Mouse (Mus musculus): ENCODE data around the gene Cotl1. TPM values are rescaled to one million over a fixed set of nuclear protein-coding genes. Genes with fewer than 3 reads are reported as not detected.
A peak's percentile ranks its signal among the peaks of the same experiment; 100 is the strongest.
"Not testable (repeated sequence)": the region's sequence is repeated elsewhere in the genome, so short reads cannot be mapped to it uniquely, and the experiment has no call there.

The Cotl1 gene
- polyA plus RNA-seq, 1 experiment, result 144 TPM

DNA sequence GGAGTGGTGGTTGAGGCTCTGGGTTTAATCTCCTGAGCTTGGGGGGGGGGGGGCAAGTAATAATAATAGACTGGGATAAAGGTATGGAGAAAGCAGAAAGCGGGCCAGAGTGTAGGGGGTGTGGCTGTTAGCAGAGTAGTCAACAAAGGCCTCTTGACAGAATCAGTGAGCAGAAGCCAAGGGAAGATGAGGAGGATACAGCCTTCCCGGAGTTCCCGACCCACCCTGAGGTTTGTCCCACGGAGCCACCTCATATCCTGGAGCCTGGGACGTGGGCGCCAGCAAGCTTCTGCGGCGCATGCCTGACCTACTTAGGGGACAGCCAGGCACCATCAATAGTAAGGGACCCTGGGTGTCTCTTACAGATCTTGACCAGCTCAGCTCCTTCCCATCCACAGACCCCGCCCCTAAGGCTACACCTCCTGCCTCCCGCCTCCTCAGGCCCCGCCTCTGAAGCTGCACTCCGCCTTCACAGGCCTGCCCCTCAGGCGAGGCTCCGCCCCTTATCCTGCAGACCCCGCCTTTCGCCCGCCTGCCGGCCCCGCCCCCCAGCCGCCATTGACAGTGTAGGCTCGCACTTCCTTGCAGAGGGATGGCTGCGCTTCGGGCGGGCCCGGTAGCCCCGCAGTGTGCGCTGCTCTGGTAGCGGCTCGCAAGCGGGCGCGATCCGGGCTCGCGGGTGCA, 21.5 kb upstream of the Cotl1 start, which contains the start of gene Klhl36:
Gene Klhl36, plus strand, starts transcription at position 561 of the 684 bp plus-strand sequence.
- no peak within 1 kb of the TSS for H3ac ChIP-seq (ENCODE audit: control insufficient read depth, insufficient read length)
- H3K4me3 ChIP-seq, result peak within 1 kb of the TSS; percentile 21
- TF ChIP-seq POLR2A (IDR thresholded peaks at IDR 0.05; ENCODE audit: insufficient read length, low read depth) (peak; percentile 75), CEBPB (IDR thresholded peaks at IDR 0.05; ENCODE audit: insufficient read depth, poor library complexity, severe bottlenecking) (no peak)
- H3K4me2 ChIP-seq (ENCODE audit: low read depth), result peak within 1 kb of the TSS; percentile 88
- no peaks in the 10 kb centered on the region for H3K79me2 ChIP-seq (ENCODE audit: control insufficient read depth, insufficient read depth)
- H3K27me3 ChIP-seq (ENCODE audit: control insufficient read depth, insufficient read depth, insufficient read length), result peaks cover 15% of the 10 kb centered on the region
- no peaks in the 10 kb centered on the region for H3K36me3 ChIP-seq (ENCODE audit: control insufficient read depth, insufficient read depth)

DNA sequence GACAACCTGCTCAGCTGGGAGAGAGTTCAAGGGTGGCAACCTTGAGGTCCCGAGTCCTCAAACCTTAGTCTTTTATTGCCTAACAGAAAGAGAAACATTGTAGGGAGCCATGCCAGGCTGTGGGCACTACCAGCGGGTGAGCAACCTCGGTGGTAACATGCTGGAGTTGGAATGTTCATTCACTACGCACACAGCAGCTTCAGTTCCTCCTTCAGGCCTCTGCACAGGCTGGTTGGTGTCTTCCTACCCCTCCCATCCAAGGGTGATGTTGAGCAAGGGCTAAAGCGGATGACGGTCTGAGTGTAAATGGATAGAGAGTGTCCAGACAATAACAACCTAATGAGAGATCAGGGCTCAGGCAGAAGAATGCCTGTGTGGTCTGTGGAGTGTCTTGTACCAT, 17.4 kb upstream of the Cotl1 start:
- no peak overlapping the region for H3ac ChIP-seq (ENCODE audit: control insufficient read depth, insufficient read length)
- H3K4me3 ChIP-seq, result no peak overlapping the region
- peaks cover 15% of the 10 kb centered on the region for H3K27me3 ChIP-seq (ENCODE audit: control insufficient read depth, insufficient read depth, insufficient read length)
- no peaks in the 10 kb centered on the region for H3K79me2 ChIP-seq (ENCODE audit: control insufficient read depth, insufficient read depth)
- H3K36me3 ChIP-seq (ENCODE audit: control insufficient read depth, insufficient read depth), result no peaks in the 10 kb centered on the region
- no peak for TF ChIP-seq REST (IDR thresholded peaks at IDR 0.05; ENCODE audit: insufficient read depth, insufficient read length)
- no peak for TF ChIP-seq MYOD1 (IDR thresholded peaks at IDR 0.05; ENCODE audit: control insufficient read depth in 1 of 3, insufficient read length in 2 of 3, low read depth in 2 of 3)
- no peak for TF ChIP-seq E2F4 (IDR thresholded peaks at IDR 0.05; ENCODE audit: insufficient read depth)
- TF ChIP-seq CEBPB (IDR thresholded peaks at IDR 0.05; ENCODE audit: insufficient read depth, poor library complexity, severe bottlenecking), result no peak
- H3K4me2 ChIP-seq (ENCODE audit: low read depth), result no peak overlapping the region

DNA sequence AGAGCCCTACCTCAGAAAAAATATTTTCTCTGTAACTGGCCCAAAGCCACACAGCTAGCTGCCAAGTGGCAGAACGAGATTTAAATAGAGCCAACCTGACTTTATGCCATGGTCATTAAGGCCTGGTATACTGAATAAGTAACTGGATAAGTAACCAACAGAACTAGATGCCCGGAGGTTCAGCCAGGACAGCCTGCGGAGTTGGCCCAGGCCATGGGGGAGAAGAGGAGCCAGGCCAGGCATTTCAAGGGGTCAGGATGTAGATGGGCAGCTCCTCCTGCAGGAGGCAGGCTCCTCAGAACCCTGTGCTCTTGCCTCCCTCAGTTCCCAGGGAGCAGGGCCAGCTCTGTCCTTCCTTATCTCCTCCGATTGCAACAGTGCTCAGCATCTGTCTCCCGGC, 15.3 kb upstream of the Cotl1 start:
- H3K27me3 ChIP-seq (ENCODE audit: control insufficient read depth, insufficient read depth, insufficient read length), result peaks cover 15% of the 10 kb centered on the region
- no peak for TF ChIP-seq USF1 (IDR thresholded peaks at IDR 0.05; ENCODE audit: low read depth)
- TF ChIP-seq CEBPB (IDR thresholded peaks at IDR 0.05; ENCODE audit: insufficient read depth, poor library complexity, severe bottlenecking), result no peak
- no peak for TF ChIP-seq E2F4 (IDR thresholded peaks at IDR 0.05; ENCODE audit: insufficient read depth)
- no peak for TF ChIP-seq REST (IDR thresholded peaks at IDR 0.05; ENCODE audit: insufficient read depth, insufficient read length)
- no peak for TF ChIP-seq TCF12 (IDR thresholded peaks at IDR 0.05; ENCODE audit: insufficient read depth, poor library complexity, severe bottlenecking)
- TF ChIP-seq POLR2A (IDR thresholded peaks at IDR 0.05; ENCODE audit: insufficient read length, low read depth), result no peak
- no peak for TF ChIP-seq MYOD1 (IDR thresholded peaks at IDR 0.05; ENCODE audit: control insufficient read depth in 1 of 3, insufficient read length in 2 of 3, low read depth in 2 of 3)
- TF ChIP-seq MAX (IDR thresholded peaks at IDR 0.05; ENCODE audit: low read depth), result no peak
- no peak for TF ChIP-seq TCF3 (IDR thresholded peaks at IDR 0.05; ENCODE audit: insufficient read length, low read depth)
- no peaks in the 10 kb centered on the region for H3K79me2 ChIP-seq (ENCODE audit: control insufficient read depth, insufficient read depth)
- H3K4me2 ChIP-seq (ENCODE audit: low read depth), result no peak overlapping the region
- H3ac ChIP-seq (ENCODE audit: control insufficient read depth, insufficient read length), result no peak overlapping the region
- no peak overlapping the region for H3K4me3 ChIP-seq
- no peaks in the 10 kb centered on the region for H3K36me3 ChIP-seq (ENCODE audit: control insufficient read depth, insufficient read depth)

DNA sequence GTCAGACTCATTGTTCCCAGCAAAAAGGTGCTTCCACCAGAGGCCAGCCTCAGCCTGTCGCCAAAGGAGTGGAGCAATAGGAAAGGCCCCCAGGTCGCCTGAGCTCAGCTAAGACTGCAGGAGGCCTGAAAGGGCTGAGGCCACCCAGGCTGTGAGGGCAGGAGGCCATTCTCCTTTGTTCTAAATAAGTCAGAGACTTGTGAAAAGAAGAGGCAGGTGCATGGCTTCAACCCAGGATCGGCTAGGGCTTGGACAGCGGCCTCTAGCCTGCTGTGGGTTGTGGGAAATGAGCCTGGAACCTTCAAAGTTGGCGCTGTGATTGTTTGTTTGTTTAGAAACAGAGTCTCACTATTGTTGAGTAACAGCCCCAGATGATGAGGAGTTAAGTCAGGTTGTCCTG, 13.7 kb upstream of the Cotl1 start:
- Histone ChIP-seq H3K27me3 (ENCODE audit: control insufficient read depth, insufficient read depth, insufficient read length) (peaks cover 8% of the 10 kb centered on the region), H3K4me3 (no peak overlapping the region), H3K4me2 (ENCODE audit: low read depth) (no peak overlapping the region), H3ac (ENCODE audit: control insufficient read depth, insufficient read length) (no peak overlapping the region), H3K36me3 (ENCODE audit: control insufficient read depth, insufficient read depth) (no peaks in the 10 kb centered on the region), H3K79me2 (ENCODE audit: control insufficient read depth, insufficient read depth) (no peaks in the 10 kb centered on the region)
- TF ChIP-seq MYOG (IDR thresholded peaks at IDR 0.05; ENCODE audit: control insufficient read depth in 1 of 3, insufficient read depth in 1 of 3, insufficient read length in 2 of 3, low read depth in 2 of 3) (peak in 1 of 3 experiments; percentile 10), MYOD1 (IDR thresholded peaks at IDR 0.05; ENCODE audit: control insufficient read depth in 1 of 3, insufficient read length in 2 of 3, low read depth in 2 of 3) (peak; percentile 73 to 89 (median 82)), POLR2AphosphoS2 (IDR thresholded peaks at IDR 0.05; ENCODE audit: insufficient read length, low read depth) (no peak)

DNA sequence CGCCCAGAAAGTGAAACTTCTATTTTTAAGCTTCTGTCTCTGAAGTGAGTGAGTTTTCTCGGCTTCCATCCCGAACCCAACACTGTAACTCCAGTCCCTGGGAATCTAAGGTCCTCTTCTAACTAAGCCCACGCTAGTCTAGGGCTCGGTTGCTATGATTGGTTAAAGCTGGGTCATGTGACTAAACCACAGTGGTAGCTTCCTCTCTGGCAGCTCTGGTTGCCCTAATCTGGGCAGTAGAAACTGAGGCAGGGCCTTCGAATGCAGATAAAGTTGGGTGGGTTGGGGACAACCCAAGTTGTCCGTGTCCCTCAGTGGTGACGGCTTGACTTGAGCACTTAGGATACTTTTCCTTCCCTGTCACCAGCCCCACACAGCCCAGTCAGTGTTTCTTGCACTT, 13.2 kb upstream of the Cotl1 start:
- no peak overlapping the region for H3K4me3 ChIP-seq
- no peak for TF ChIP-seq CEBPB (IDR thresholded peaks at IDR 0.05; ENCODE audit: insufficient read depth, poor library complexity, severe bottlenecking)
- TF ChIP-seq USF1 (IDR thresholded peaks at IDR 0.05; ENCODE audit: low read depth), result peak; percentile 59
- no peak overlapping the region for H3ac ChIP-seq (ENCODE audit: control insufficient read depth, insufficient read length)
- no peaks in the 10 kb centered on the region for H3K79me2 ChIP-seq (ENCODE audit: control insufficient read depth, insufficient read depth)
- H3K36me3 ChIP-seq (ENCODE audit: control insufficient read depth, insufficient read depth), result no peaks in the 10 kb centered on the region
- peaks cover 3% of the 10 kb centered on the region for H3K27me3 ChIP-seq (ENCODE audit: control insufficient read depth, insufficient read depth, insufficient read length)
- no peak overlapping the region for H3K4me2 ChIP-seq (ENCODE audit: low read depth)

DNA sequence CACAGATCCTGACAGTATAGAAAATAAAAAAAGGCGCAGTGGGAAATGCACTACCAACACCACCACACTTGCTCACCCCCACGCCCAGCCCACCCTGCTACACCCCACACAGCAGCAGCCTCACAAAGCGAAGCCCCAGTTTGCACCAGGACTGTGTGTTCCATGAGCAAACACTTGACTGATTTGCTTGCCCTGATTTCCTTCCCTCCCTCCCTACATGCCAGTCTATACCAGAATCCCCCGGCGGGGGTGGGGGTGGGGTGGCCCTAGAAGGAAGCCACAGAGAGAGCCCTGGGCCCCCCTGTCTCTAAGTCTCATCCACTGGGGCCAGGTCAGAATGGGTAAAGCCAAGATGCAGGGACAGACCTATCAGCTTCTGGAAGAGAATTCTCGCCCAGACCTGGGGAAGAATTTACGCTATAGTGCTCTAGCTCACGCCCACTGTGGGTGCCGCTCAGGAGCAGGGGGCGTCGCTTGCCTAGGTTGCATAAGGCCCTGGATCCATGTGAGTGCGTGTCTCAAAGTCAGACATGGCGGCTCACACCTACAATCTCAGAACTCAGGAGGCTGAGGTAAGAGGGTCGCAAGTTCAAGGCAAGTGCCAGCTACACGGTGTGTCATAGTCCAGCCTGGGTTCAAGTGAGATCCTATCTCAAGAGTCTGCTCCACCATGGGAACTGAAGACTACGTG, 7.0 kb upstream of the Cotl1 start:
- no peaks in the 10 kb centered on the region for H3K36me3 ChIP-seq (ENCODE audit: control insufficient read depth, insufficient read depth)
- H3K4me3 ChIP-seq, result no peak overlapping the region
- peaks cover 6% of the 10 kb centered on the region for H3K27me3 ChIP-seq (ENCODE audit: control insufficient read depth, insufficient read depth, insufficient read length)
- no peak overlapping the region for H3ac ChIP-seq (ENCODE audit: control insufficient read depth, insufficient read length)
- H3K4me2 ChIP-seq (ENCODE audit: low read depth), result no peak overlapping the region
- TF ChIP-seq MYOG (IDR thresholded peaks at IDR 0.05; ENCODE audit: control insufficient read depth in 1 of 3, insufficient read depth in 1 of 3, insufficient read length in 2 of 3, low read depth in 2 of 3), result no peak
- TF ChIP-seq TCF12 (IDR thresholded peaks at IDR 0.05; ENCODE audit: insufficient read depth, poor library complexity, severe bottlenecking), result no peak
- TF ChIP-seq POLR2AphosphoS2 (IDR thresholded peaks at IDR 0.05; ENCODE audit: insufficient read length, low read depth), result no peak
- TF ChIP-seq MAX (IDR thresholded peaks at IDR 0.05; ENCODE audit: low read depth), result no peak
- TF ChIP-seq TCF3 (IDR thresholded peaks at IDR 0.05; ENCODE audit: insufficient read length, low read depth), result no peak
- no peak for TF ChIP-seq SRF (IDR thresholded peaks at IDR 0.05; ENCODE audit: control insufficient read depth, insufficient read length, low read depth)
- no peaks in the 10 kb centered on the region for H3K79me2 ChIP-seq (ENCODE audit: control insufficient read depth, insufficient read depth)

DNA sequence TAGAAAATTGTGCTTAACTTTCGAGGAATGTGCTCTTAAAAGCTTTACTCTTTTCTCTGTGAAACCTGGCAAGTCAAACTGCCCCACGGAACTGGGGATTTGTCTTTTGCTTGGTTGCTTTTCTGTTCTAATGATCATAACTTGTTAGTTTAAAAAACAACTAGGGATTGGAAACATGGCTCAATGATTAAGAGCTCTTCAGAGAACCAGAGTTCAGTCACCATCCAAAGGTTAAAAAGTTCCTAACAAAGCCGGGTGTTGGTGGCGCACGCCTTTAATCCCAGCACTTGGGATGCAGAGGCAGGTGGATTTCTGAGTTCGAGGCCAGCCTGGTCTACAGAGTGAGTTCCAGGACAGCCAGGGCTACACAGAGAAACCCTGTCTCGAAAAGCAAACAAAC, 5.4 kb upstream of the Cotl1 start:
- not testable (repeated sequence) for H3K27me3 ChIP-seq (ENCODE audit: control insufficient read depth, insufficient read depth, insufficient read length); H3K36me3 ChIP-seq (ENCODE audit: control insufficient read depth, insufficient read depth); H3K4me2 ChIP-seq (ENCODE audit: low read depth); H3ac ChIP-seq (ENCODE audit: control insufficient read depth, insufficient read length); H3K4me3 ChIP-seq; H3K79me2 ChIP-seq (ENCODE audit: control insufficient read depth, insufficient read depth)

All from myocyte (in vitro differentiated cells).